Mouse (Mus musculus) spleen, postnatal 4 days (tissue): Measurements from ENCODE around the gene Surf1.
"Not testable (repeated sequence)": the region's sequence is repeated elsewhere in the genome, so short reads cannot be mapped to it uniquely, and the experiment has no call there.

ENCODE experiments used
- DNase-seq, 2 experiments: peaks; one replicate each; pipeline ENCODE4 v3.0.0; 2022; ENCODE audit warnings: low spot score in 2 of 2

Surf1 gene

DNA sequence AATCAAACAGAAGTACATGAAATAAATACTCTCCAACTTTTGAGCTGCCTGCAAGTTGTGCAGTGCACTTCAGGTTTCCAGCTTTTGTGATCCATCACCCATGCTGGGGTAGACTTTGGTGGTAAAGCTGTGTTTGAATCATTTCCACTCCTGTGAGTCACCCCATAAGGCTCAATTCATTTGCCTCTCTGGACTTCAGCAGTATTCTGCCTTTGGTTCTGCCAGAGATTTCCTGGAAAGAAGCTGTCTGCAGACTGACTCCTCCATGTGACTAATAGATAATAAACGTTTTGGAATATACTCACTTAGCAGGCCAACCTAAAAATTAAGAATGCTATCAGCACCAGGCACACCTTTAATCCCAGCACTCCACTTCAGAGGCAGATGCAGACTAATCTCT, 15.6 kb downstream of the Surf1 start:
- DNase-seq = no peak

DNA sequence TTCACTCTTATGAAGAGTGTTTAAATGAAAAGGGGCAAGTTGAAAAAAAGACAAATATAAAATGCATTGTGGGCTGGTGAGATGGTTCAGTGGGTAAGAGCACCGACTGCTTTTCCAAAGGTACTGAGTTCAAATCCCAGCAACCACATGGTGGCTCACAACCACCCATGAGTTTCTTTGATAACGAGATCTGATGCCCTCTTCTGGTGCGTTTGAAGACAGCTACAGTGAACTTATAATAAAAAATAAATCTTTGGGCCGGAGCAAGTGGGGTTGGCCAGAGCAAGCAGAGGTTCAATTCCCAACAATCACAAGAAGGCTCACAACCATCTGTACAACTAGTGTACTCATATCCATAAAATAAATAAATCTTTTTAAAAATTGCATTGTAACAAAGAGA, 20.4 kb downstream of the Surf1 start:
- no peak for DNase-seq

DNA sequence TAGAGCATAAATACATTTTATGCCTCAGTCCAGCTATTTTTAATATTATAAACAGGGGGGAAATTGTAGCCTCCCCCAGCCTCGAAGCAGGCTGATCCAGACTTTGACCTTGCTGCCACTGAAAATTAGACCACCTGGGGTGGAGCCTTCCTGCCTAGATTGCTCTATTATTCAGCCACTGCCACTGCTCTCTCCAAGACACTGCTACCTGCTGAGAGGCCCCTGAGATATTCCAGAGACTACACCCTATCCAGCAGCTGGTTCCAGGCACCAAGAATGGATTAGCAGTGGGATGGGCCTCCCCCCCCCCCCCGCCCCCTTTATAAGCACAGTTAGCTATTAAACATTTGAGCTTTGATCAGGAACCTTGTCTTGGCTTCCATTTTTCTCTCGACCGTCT, 30.2 kb downstream of the Surf1 start:
- DNase-seq = not testable (repeated sequence)

DNA sequence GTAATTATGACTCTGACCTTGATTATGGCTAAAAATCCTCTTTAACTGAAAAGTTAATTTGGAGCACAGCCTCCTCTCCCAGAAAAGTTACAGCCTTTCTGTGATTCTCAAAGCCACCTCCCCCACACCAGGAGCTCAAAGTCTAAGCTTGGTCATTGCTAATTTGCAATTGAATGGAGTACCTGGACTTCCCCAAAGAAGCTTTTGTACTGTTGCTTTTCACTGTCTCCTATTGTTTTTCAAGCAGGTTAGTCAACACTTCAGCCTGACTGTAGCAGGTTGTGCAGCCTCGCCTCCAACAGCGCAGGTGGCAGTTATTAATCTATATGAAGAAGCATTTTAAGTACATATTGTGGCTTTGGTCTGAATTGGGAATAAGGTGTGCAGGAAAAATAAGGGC, 30.8 kb downstream of the Surf1 start:
- DNase-seq = not testable (repeated sequence)

DNA sequence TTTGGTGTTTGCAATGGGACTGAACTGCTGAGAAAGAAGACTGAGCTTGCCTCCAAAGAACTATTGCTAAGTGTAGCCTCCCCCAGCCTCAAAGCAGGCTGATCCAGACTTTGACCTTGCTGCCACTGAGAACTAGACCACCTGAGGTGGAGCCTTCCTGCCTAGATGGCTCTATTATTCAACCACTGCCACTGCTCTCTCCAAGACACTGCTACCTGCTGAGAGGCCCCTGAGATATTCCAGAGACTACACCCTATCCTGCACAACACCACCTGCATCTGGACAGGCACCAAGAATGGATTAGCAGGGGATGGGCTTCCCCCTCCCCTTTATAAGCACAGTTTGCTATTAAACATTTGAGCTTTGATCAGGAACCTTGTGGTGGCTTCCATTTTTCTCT, 37.8 kb downstream of the Surf1 start:
- DNase-seq = no peak

DNA sequence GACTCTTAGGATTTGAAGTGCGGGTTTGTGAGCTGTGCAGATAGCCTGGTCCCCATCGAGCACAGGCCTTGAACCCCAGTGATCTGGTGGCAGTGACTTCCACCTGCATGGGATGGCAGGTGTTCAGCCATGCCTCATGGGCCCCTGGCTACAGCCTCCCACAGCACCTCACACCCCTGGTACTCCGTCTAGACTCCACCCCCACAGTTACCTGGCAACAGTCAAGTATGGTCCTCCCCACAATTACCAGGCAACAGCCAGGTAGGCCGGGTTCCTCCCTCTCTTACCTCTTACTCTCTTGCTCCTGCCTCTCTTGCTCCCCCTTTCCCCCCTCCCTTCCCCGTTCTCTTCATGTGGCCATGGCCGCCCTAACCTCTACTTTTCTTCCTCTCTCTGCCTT, 45.7 kb downstream of the Surf1 start:
- no peak for DNase-seq

DNA sequence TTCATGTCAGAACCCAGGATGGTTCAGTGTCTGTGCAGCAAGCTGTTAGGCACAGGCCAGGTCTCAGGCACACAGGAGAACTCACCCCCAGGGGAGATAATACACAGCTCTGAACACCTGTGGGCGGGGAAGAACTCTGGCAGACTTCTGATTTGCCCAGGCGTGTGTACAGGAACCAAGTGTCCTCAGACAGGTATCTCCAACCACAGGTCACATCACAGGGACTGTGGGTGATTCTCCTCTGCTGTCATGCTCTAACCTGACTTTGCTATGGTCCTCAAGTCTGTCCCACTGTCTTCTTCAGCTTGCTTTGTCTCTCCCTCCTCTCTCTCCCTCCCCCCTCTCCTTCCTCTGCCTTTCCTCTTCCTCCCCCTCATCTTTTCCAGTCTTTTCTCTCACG, 51.5 kb downstream of the Surf1 start, which contains the start of gene Abo:
Gene Abo (minus strand): TSS at position 101 of the 400 bp plus-strand sequence.
- DNase-seq = no peak
